ENCODE assay signal across 15 mouse cellular contexts in the genomic region with DNA sequence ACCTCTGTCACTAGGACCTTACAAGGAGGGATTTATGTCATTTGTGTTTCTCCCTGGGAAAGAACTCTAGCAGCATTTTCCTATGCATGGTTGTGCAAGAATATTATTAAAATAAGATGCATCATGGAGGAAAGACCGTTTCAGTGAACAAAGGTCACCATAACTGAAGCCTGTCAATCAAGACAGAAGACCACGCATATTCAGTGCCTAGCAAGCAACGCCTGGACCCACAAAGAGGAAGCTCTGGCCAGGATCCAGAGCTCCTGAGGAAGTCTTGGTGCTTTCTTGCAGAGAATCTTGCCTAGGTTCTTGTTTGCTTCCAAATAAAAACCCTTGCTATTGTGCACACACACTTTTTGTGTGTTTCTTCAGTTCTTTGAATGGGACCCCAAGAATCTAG.
"Had no signal": no experiment of that assay in that cellular context is flagged by ENCODE, and none has a peak within 500 bp of the region (broad histone marks: within the 10 kb centered on the region; RNA-seq: fewer than 3 reads in every experiment).

No protein-coding gene starts in this region.

- H3K27ac ChIP-seq: kidney, postnatal 0 days; limb, embryonic 12.5 days; liver, embryonic 14.5 days; midbrain, embryonic 10.5 days; neural tube, embryonic 12.5 days had no signal

- H3K9me3 ChIP-seq: limb, embryonic 12.5 days; midbrain, embryonic 10.5 days; neural tube, embryonic 12.5 days had no signal

- ATAC-seq: intestine, postnatal 0 days had no signal

- H3K27me3 ChIP-seq: limb, embryonic 12.5 days; neural tube, embryonic 12.5 days had no signal

- H3K36me3 ChIP-seq: limb, embryonic 12.5 days; midbrain, embryonic 10.5 days; neural tube, embryonic 12.5 days had no signal

- H3K9ac ChIP-seq: limb, embryonic 12.5 days; liver, embryonic 14.5 days; neural tube, embryonic 12.5 days had no signal

- H3K4me3 ChIP-seq: limb, embryonic 12.5 days; midbrain, embryonic 10.5 days; neural tube, embryonic 12.5 days had no signal

- DNase-seq: kidney, adult 8-10 months; kidney, postnatal 36 days; layer of hippocampus, adult 9-11 months; layer of hippocampus, postnatal 36 days; liver; lung, adult 2 months; midbrain, embryonic 14.5 days; thymus, adult 18-20 months; thymus, postnatal 14 days had no signal

- H3K4me2 ChIP-seq: limb, embryonic 12.5 days; neural tube, embryonic 12.5 days had no signal
